Mouse (Mus musculus): ENCODE measurements around the gene Hoxb7.

- TF ChIP-seq HCFC1 (IDR thresholded peaks at IDR 0.05; ENCODE audit: borderline replicate concordance, insufficient read depth, low read length) (0 out of 2 replicates have a peak, but pooled peaks have one; percentile 15), ZC3H11A (IDR thresholded peaks at IDR 0.05; ENCODE audit: borderline replicate concordance, low read depth, low read length) (no peak), ZNF384 (IDR thresholded peaks at IDR 0.05; ENCODE audit: low read depth, low read length) (0 out of 2 replicates have a peak, but pooled peaks have one; percentile 44), MAFK (IDR thresholded peaks at IDR 0.05; ENCODE audit: insufficient read depth, low read depth, low read length) (no peak)
These were observed 32.9 kb downstream of the Hoxb7 start for GRCm38 (mm10) chr11:96319071-96319902.
